29 mouse cellular contexts compared by ENCODE assay signal in genomic region chr17:75204065-75204464, GRCm38 (mm10).
"Had no signal": no experiment of that assay in that cellular context is flagged by ENCODE, and none has a peak within 500 bp of the region (broad histone marks: within the 10 kb centered on the region; RNA-seq: fewer than 3 reads in every experiment).

No protein-coding gene starts in this region.

- H3K4me1 ChIP-seq: lung, embryonic 15.5 days; midbrain, embryonic 12.5 days; midbrain, embryonic 13.5 days; midbrain, embryonic 15.5 days had no signal

- DNase-seq: left cerebral cortex, postnatal 4 days; liver; liver, embryonic 13.5 days; liver, postnatal 0 days; lung, adult 18-20 months; lung, adult 2 months; lung, embryonic 14.5 days; lung, postnatal 36 days; lung, postnatal 4 days; midbrain, embryonic 14.5 days had no signal

- H3K9me3 ChIP-seq: limb, embryonic 10.5 days; limb, embryonic 12.5 days; limb, embryonic 13.5 days; limb, embryonic 15.5 days; liver, embryonic 12.5 days; liver, embryonic 13.5 days; liver, embryonic 15.5 days; lung, embryonic 15.5 days; megakaryocyte, embryonic 14.5 days; midbrain, embryonic 10.5 days; midbrain, embryonic 12.5 days; midbrain, embryonic 13.5 days; midbrain, embryonic 15.5 days had no signal

- H3K9ac ChIP-seq: limb, embryonic 12.5 days; limb, embryonic 13.5 days; limb, embryonic 15.5 days; liver, embryonic 12.5 days; liver, embryonic 13.5 days; liver, embryonic 14.5 days; liver, embryonic 15.5 days; liver, postnatal 0 days; lung, embryonic 14.5 days; lung, embryonic 15.5 days; midbrain, embryonic 12.5 days; midbrain, embryonic 13.5 days; midbrain, embryonic 15.5 days had no signal

- H3K4me2 ChIP-seq: limb, embryonic 12.5 days; limb, embryonic 13.5 days; limb, embryonic 15.5 days; liver, embryonic 11.5 days; liver, embryonic 12.5 days; liver, embryonic 13.5 days; liver, embryonic 15.5 days; lung, embryonic 14.5 days; lung, embryonic 15.5 days; midbrain, embryonic 11.5 days; midbrain, embryonic 12.5 days; midbrain, embryonic 13.5 days; midbrain, embryonic 15.5 days had no signal

- H3K27me3 ChIP-seq: limb, embryonic 12.5 days; limb, embryonic 13.5 days; limb, embryonic 15.5 days; liver, embryonic 12.5 days; liver, embryonic 13.5 days; liver, embryonic 15.5 days; lung, embryonic 15.5 days; megakaryocyte, embryonic 14.5 days; midbrain, embryonic 12.5 days; midbrain, embryonic 13.5 days; midbrain, embryonic 15.5 days had no signal

- ATAC-seq: liver, embryonic 12.5 days; liver, postnatal 0 days; midbrain, embryonic 13.5 days; midbrain, embryonic 15.5 days; midbrain, embryonic 16.5 days had no signal

- H3K27ac ChIP-seq: left cerebral cortex, adult 2 months; limb, embryonic 10.5 days; limb, embryonic 12.5 days; limb, embryonic 13.5 days; limb, embryonic 15.5 days; liver, embryonic 12.5 days; liver, embryonic 13.5 days; liver, embryonic 14.5 days; liver, embryonic 15.5 days; lung, embryonic 15.5 days; macrophage; midbrain, embryonic 10.5 days; midbrain, embryonic 12.5 days; midbrain, embryonic 13.5 days; midbrain, embryonic 15.5 days had no signal

- H3K36me3 ChIP-seq: limb, embryonic 10.5 days; limb, embryonic 12.5 days; limb, embryonic 15.5 days; liver, embryonic 12.5 days; liver, embryonic 13.5 days; liver, embryonic 15.5 days; lung, embryonic 15.5 days; midbrain, embryonic 10.5 days; midbrain, embryonic 12.5 days; midbrain, embryonic 13.5 days; midbrain, embryonic 15.5 days had no signal

- H3K4me3 ChIP-seq: left cerebral cortex, adult 2 months; limb, embryonic 10.5 days; limb, embryonic 12.5 days; limb, embryonic 13.5 days; limb, embryonic 15.5 days; liver, embryonic 12.5 days; liver, embryonic 13.5 days; liver, embryonic 15.5 days; lung, embryonic 15.5 days; megakaryocyte, embryonic 14.5 days; midbrain, embryonic 10.5 days; midbrain, embryonic 12.5 days; midbrain, embryonic 13.5 days; midbrain, embryonic 15.5 days; myocyte had no signal
